Mouse (Mus musculus): ENCODE measurements at regions not wholly inside any gene's neighbourhood (a gene's known extent, or its start where the extent isn't known, plus 50 kb on each side); places are given as distances from the start of the nearest gene placed in this dataset.
A peak's percentile ranks its signal among the peaks of the same experiment; 100 is the strongest.

DNA sequence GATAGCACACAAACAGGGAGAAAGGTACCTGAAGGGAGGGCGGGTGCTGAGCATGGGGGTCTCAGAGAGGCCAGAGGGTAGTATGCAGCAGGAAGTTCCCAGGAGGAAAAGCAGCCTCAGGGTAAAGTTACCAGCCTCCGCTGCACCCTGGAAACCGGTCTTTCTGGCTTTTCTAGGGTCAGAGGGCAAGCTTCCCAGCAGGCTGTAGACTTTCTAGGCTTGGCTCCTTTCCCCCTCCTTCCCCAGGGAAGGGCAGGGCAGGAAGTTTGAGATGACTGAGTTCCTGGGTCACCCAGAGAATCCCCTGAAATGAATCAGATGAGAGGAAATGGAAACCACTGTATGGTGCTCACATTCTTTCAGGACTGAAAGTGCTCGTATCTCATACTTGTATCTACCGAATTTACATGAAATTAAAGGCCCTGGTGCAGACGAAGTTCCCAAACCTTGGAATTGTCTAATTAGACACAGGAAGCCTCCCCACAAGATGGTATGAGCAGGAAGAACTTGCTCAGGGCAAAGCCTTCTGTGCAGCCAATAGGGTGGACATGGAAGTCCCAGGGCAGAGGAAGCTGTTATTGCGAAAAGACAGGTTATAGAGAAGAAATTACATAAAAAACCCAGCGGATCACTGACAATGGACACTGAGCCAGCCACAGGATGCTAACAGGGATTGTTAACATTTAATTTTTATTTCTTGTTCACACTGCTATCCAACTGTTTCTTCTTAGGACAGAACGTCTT is 114.9 kb downstream of the Bcl2l11 start:
- no peaks in the 10 kb centered on the region for H3K9me3 ChIP-seq (replicated peaks)
- 29% methylated on average over 9 of the region's 9 CpGs for WGBS
- ATAC-seq, result no peak
- H3K27ac ChIP-seq, result no peak overlapping the region
- H3K36me3 ChIP-seq (ENCODE audit: poor library complexity, severe bottlenecking), result no peaks in the 10 kb centered on the region
- H3K4me3 ChIP-seq, result no peak overlapping the region
- H3K27me3 ChIP-seq, result no peaks in the 10 kb centered on the region
- H3K4me2 ChIP-seq, result no peak overlapping the region
- H3K9ac ChIP-seq, result no peak overlapping the region
- H3K4me1 ChIP-seq, result peaks cover 20% of the 10 kb centered on the region

DNA sequence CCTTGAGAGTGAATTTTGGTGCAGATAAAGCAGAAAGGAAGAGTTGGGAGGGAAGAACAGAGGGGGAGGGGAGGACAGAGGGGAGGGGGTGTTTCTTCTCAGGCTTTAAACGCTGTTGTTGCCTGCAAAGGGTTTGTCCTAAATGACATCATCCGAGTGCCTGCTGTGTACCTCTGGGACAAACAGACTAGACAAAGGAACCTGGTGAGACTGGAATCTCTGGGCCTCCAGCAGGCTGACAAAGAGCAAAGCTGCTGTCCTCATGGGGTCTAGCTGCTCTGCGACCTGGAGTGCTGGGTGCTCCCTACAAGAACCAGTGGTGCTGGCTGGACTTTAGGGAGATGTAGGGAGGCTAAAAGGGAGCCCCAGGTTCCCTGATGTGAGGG is 115.4 kb downstream of the Bcl2l11 start:
- ATAC-seq, result no peak
- Histone ChIP-seq H3K9ac (no peak overlapping the region), H3K27me3 (no peaks in the 10 kb centered on the region), H3K4me3 (no peak overlapping the region), H3K27ac (no peak overlapping the region), H3K9me3 (replicated peaks) (no peaks in the 10 kb centered on the region), H3K4me2 (no peak overlapping the region), H3K4me1 (peaks cover 22% of the 10 kb centered on the region), H3K36me3 (ENCODE audit: poor library complexity, severe bottlenecking) (no peaks in the 10 kb centered on the region)
- WGBS, result 0% methylated on average over 3 of the region's 3 CpGs

DNA sequence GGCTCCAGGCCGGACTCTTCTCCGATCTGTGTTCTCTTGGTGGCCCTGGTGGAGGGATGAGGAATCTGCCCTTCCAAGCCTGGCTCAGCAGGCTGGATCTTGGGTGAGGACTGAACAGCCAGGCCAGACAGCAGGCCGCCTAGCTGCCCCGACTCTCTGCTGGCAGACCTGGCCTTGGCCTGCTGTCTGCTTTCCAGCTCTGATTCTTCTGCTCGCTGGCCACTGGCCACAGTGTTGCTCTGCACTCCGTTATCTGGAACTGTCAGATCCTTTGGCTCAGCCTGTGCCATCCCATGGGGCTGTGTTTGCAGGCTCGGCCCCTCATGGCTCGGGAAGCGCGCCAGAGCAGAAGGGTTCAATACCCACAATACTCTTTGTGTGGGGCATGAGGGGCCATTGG is 119.7 kb downstream of the Bcl2l11 start:
- Histone ChIP-seq H3K36me3 (ENCODE audit: poor library complexity, severe bottlenecking) (no peaks in the 10 kb centered on the region), H3K4me3 (no peak overlapping the region), H3K4me1 (peaks cover 27% of the 10 kb centered on the region), H3K4me2 (no peak overlapping the region), H3K9me3 (replicated peaks) (0 out of 2 replicates have a peak, but pooled peaks cover 2% of the 10 kb centered on the region), H3K27ac (no peak overlapping the region), H3K9ac (no peak overlapping the region), H3K27me3 (no peaks in the 10 kb centered on the region)
- peak; percentile 74 for ATAC-seq
- WGBS, result 68% methylated on average over 10 of the region's 10 CpGs

DNA sequence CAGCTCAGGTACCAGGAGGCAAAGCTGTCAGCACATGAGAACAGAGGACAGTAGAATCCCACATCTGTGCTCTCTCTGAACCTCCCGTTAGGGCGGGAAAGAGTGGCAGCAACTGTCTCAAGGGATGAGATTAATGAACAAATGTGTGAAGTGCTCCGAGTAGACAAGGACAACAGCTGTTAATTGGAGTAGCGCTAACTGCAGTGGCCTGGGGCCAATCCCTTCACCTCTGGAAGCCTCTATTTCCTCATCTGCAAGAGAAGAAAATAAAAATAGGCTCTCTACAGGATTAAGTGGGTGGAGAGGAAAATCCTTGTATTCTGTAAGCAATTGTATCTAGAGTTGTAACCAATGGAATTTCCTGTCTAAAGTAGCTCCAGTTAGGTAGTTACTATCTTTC is 122.1 kb downstream of the Bcl2l11 start:
- H3K9me3 ChIP-seq (replicated peaks), result 0 out of 2 replicates have a peak, but pooled peaks cover 2% of the 10 kb centered on the region

DNA sequence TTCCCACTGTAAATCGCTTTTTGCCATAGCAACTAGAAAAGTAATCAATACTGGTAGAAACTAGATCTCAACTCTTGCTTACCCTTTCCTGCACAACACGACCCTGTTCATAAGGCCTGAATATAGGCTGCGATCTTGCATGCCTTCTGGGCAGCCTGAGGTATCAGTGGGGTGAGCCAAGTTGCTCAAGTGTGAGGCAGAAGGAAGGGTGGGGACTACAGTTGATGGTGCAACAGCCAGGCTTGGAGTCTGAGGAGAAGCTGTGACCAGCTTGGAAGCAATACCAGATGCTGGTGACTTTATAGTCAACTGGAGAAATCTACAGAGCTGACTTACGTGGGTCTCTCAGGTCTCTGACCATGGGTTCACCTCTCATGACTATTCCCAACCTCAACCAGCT is 123.3 kb downstream of the Bcl2l11 start:
- Histone ChIP-seq H3K9ac (no peak overlapping the region), H3K36me3 (ENCODE audit: poor library complexity, severe bottlenecking) (no peaks in the 10 kb centered on the region), H3K27me3 (no peaks in the 10 kb centered on the region), H3K4me3 (no peak overlapping the region), H3K9me3 (replicated peaks) (0 out of 2 replicates have a peak, but pooled peaks cover 2% of the 10 kb centered on the region), H3K4me1 (peaks cover 15% of the 10 kb centered on the region), H3K27ac (no peak overlapping the region), H3K4me2 (no peak overlapping the region)
- WGBS, result 94% methylated on average over 4 of the region's 4 CpGs
- ATAC-seq, result no peak

More for the DNA sequence above, 122.1 kb downstream of the Bcl2l11 start:
- H3K27me3 ChIP-seq, result no peaks in the 10 kb centered on the region
- no peak overlapping the region for H3K4me3 ChIP-seq
- no peak overlapping the region for H3K9ac ChIP-seq
- peaks cover 15% of the 10 kb centered on the region for H3K4me1 ChIP-seq
- 45% methylated on average over 4 of the region's 4 CpGs for WGBS
- H3K4me2 ChIP-seq, result no peak overlapping the region
- H3K36me3 ChIP-seq (ENCODE audit: poor library complexity, severe bottlenecking), result no peaks in the 10 kb centered on the region
- no peak for ATAC-seq
- no peak overlapping the region for H3K27ac ChIP-seq

DNA sequence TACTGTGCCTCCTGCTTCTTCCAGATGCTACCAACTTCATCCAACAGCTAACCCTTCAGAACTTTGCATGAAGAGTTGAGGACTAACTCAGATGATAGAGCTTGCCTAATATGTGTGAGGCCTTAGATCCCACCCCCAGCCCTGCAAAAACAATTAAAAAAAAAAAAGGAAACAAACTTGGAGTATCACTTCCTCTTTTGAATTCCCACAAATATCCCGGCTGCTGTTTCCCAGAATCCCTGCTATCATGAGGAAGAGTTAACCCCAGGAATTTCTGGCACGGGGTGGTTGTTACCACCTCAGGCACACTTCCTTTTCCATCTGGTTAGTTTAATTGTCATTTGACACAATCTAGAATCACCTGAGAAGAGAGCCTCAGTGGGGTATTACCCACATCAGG is 123.8 kb downstream of the Bcl2l11 start:
- H3K4me2 ChIP-seq, result no peak overlapping the region
- no peak overlapping the region for H3K4me3 ChIP-seq
- WGBS, result 93% methylated on average over 2 of the region's 2 CpGs
- H3K27me3 ChIP-seq, result no peaks in the 10 kb centered on the region
- H3K9ac ChIP-seq, result no peak overlapping the region
- H3K27ac ChIP-seq, result no peak overlapping the region
- H3K4me1 ChIP-seq, result peaks cover 15% of the 10 kb centered on the region
- no peaks in the 10 kb centered on the region for H3K36me3 ChIP-seq (ENCODE audit: poor library complexity, severe bottlenecking)
- no peak for ATAC-seq
- H3K9me3 ChIP-seq (replicated peaks), result 0 out of 2 replicates have a peak, but pooled peaks cover 2% of the 10 kb centered on the region

DNA sequence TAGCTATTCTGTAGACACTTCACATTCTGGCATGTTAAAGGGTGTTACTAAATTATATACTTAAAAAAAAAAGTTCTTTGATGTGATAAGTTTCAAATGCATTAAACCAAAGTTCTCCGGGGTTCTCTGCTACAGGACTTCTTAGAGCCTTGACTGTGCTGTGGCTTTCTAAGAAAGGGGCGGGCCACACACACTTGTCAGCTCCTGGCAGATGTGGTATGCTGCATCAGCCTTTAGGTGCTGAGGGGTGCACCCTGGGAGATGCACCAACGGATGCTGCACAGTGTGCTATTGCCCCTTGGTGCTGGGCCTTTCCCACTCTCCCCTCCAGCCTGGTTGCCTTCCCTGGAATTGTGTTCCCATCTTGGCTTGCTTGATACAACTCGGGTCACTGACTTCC is 125.0 kb downstream of the Bcl2l11 start:
- WGBS, result 86% methylated on average over 4 of the region's 4 CpGs
- H3K4me1 ChIP-seq, result peaks cover 7% of the 10 kb centered on the region; the same call in 1 of the 2 replicates
- no peaks in the 10 kb centered on the region for H3K27me3 ChIP-seq
- no peaks in the 10 kb centered on the region for H3K36me3 ChIP-seq (ENCODE audit: poor library complexity, severe bottlenecking)
- H3K4me2 ChIP-seq, result no peak overlapping the region
- H3K9me3 ChIP-seq (replicated peaks), result 0 out of 2 replicates have a peak, but pooled peaks cover 2% of the 10 kb centered on the region
- no peak for ATAC-seq
- H3K27ac ChIP-seq, result no peak overlapping the region
- H3K4me3 ChIP-seq, result no peak overlapping the region
- no peak overlapping the region for H3K9ac ChIP-seq

DNA sequence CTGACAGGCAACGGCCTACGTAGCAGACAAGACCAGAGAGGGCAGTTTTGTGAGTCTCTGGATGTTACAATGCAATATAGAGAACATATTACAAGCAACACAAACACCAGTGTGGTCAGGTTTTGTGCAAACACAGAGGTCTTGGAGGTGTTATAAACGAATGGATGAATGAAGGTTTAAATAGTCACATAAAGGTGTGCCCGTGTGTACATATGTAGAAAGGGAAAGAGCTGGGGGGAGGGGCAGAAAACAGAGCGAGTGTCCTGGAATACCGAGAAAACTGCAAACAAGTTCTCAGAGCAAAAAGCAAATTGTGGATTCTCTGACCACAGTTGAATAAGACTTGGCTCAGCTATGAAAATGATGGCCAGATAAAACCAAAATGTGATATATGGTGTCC is 130.8 kb downstream of the Bcl2l11 start:
- H3K4me3 ChIP-seq, result no peak overlapping the region
- H3K9me3 ChIP-seq (replicated peaks), result no peaks in the 10 kb centered on the region
- H3K4me2 ChIP-seq, result no peak overlapping the region
- H3K27me3 ChIP-seq, result no peaks in the 10 kb centered on the region
- H3K27ac ChIP-seq, result no peak overlapping the region
- H3K4me1 ChIP-seq, result no peaks in the 10 kb centered on the region
- 80% methylated on average over 6 of the region's 6 CpGs for WGBS
- ATAC-seq, result no peak
- no peaks in the 10 kb centered on the region for H3K36me3 ChIP-seq (ENCODE audit: poor library complexity, severe bottlenecking)
- H3K9ac ChIP-seq, result no peak overlapping the region

DNA sequence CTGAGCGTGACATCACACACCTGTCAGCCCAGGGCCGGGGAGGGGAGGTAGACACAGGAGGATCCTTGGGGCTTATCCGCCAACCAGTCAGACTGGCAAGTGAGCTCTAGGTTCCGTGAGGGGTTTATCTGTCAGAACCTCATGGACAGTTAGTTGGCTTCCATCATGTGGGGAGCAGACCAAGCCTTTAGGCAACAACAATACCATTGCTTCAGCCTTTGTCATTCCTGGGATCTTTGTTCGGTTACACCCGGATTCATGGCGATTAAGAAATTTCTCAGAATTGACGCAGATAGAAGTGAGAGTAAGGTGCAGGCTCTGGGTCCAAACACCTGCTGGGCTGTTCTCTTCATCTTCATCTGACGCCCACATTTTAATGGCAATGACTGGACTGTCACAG is 131.4 kb downstream of the Bcl2l11 start:
- H3K36me3 ChIP-seq (ENCODE audit: poor library complexity, severe bottlenecking), result no peaks in the 10 kb centered on the region
- H3K4me2 ChIP-seq, result no peak overlapping the region
- no peak for ATAC-seq
- no peak overlapping the region for H3K9ac ChIP-seq
- no peaks in the 10 kb centered on the region for H3K27me3 ChIP-seq
- no peaks in the 10 kb centered on the region for H3K9me3 ChIP-seq (replicated peaks)
- H3K4me3 ChIP-seq, result no peak overlapping the region
- WGBS, result 88% methylated on average over 9 of the region's 9 CpGs
- no peaks in the 10 kb centered on the region for H3K4me1 ChIP-seq
- H3K27ac ChIP-seq, result no peak overlapping the region

DNA sequence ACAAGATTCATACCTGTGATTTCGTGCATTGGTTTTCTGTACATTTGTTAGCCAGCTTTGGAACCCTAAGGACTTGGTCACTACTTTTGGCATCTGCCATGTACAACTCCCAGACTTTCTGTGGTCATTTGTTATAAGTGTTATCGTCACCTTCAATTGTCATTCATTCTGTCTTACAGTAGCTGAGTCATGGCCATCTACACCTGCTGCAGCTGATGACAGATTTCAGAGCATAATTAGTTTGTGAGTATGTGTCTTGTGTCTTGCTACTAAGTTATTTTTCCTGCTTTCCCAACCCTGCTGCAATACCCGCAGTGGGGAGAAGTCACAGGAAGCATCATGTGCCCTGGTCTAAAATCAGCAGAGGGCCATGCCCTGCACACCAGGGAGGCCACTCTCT is 138.0 kb downstream of the Bcl2l11 start:
- WGBS, result 88% methylated on average over 3 of the region's 3 CpGs

DNA sequence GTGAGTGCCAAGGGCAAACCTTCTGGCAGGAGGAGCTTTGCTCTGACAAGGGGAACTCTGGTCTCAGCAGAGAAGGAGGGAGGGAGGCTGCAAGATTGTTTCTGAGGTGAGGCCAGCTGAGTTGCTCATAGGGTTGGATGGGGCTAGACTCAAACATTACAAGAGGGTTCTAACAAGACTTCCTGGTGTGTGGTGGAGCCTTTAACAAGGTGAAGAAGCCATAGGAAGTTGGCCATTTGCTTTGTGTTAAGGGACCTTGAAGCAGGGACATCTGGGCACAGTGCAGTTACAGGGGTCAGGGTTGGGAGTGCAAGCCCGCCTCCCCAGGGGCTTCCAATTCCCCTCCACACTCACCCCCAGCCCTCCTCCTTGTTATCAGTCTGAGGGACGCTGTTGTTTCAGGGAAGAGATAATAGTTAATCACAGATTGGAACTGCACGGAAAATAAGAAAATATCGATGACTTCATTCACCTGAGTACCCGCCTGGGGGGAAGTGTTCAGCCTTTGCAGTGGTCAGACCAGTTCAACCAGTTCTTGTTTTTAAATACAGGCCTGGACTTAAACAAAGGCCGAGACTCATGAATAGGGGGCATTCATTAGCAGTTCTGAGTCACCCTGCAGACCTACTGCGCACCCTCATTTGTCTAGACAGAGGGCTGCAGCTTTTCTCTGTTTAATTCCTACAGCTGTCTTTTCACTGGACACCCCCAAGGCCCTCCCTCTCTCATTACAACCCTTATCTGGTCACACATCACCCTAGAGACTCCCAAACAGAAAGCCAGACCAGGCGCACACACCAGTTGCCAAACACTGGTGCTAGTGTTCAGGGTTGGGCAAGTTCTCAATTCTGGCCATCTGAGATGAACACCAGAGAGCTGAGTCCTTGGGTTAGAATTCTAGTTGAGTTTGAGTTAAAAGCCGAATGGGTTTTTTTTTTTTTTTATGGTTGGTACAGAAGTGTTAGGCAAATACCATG is 139.5 kb downstream of the Bcl2l11 start:
- ATAC-seq, result no peak
- WGBS, result 29% methylated on average over 9 of the region's 9 CpGs
- no peaks in the 10 kb centered on the region for H3K4me1 ChIP-seq
- no peak overlapping the region for H3K27ac ChIP-seq
- H3K9me3 ChIP-seq (replicated peaks), result no peaks in the 10 kb centered on the region
- no peaks in the 10 kb centered on the region for H3K27me3 ChIP-seq
- H3K9ac ChIP-seq, result no peak overlapping the region
- H3K36me3 ChIP-seq (ENCODE audit: poor library complexity, severe bottlenecking), result no peaks in the 10 kb centered on the region
- H3K4me3 ChIP-seq, result no peak overlapping the region
- H3K4me2 ChIP-seq, result no peak overlapping the region

More for the DNA sequence above, 138.0 kb downstream of the Bcl2l11 start:
- no peak overlapping the region for H3K9ac ChIP-seq
- no peak overlapping the region for H3K4me3 ChIP-seq
- H3K27ac ChIP-seq, result no peak overlapping the region
- no peaks in the 10 kb centered on the region for H3K4me1 ChIP-seq
- no peaks in the 10 kb centered on the region for H3K36me3 ChIP-seq (ENCODE audit: poor library complexity, severe bottlenecking)
- no peaks in the 10 kb centered on the region for H3K9me3 ChIP-seq (replicated peaks)
- ATAC-seq, result no peak
- no peaks in the 10 kb centered on the region for H3K27me3 ChIP-seq
- H3K4me2 ChIP-seq, result no peak overlapping the region

DNA sequence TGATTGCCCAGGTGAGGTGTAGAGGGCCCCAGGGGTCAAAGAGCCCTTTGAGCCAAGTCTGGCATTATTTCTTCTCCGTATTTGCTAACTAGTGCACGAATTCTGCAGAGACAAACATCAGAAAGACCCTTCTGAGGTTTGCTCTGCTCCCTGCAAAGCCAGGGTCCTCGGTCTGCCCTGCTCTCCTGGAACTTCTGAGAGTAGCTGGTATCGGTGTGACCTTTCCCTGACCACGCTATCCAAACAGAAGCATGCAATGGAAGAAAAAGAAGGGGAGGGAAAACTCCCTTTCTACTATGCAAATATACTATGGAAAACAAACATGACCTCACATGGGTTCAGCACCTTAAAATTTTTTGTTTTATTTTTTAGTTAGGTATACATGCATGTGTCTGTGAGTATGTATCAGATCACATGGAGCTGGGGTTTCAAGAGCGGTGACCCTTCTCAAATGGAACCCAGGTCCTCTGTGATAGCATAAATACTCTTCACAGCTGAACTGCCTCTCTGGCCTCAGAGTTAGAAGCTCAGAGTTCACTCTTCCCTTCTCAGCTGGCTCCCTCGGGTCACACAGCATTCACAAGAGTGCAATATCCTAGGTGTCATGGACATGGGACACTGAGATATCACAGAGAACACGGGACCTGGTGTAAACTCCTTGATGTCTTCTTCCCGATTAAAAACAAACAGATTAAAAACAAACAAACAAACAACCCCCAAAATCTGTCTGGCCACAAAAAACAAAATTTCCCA is 144.7 kb downstream of the Bcl2l11 start:
- no peak overlapping the region for H3K4me3 ChIP-seq

More for the DNA sequence above, 144.7 kb downstream of the Bcl2l11 start:
- Histone ChIP-seq H3K9me3 (replicated peaks) (no peaks in the 10 kb centered on the region), H3K27ac (no peak overlapping the region), H3K4me1 (peaks cover 4% of the 10 kb centered on the region), H3K9ac (no peak overlapping the region), H3K4me2 (no peak overlapping the region), H3K36me3 (ENCODE audit: poor library complexity, severe bottlenecking) (no peaks in the 10 kb centered on the region), H3K27me3 (peaks cover 3% of the 10 kb centered on the region; the same call in 1 of the 2 replicates)
- 76% methylated on average over 9 of the region's 9 CpGs for WGBS
- ATAC-seq, result no peak
